Mouse (Mus musculus): ENCODE results near the gene Rpl6. TPM values are rescaled to one million over a fixed set of nuclear protein-coding genes. Genes with fewer than 3 reads are reported as not detected.

Rpl6 gene
- polyA plus RNA-seq, 1 experiment from 2014 or later = 413 TPM

- Histone ChIP-seq H3K27ac (replicated peaks in 1 of 2; ENCODE audit: control insufficient read depth in 1 of 2, insufficient read depth in 1 of 2, low read depth in 2 of 2, low read length in 2 of 2) (no peak overlapping the region), H3K27me3 (ENCODE audit: control insufficient read depth, insufficient read depth, low read length) (no peaks in the 10 kb centered on the region), H3K9me3 (ENCODE audit: control insufficient read depth, low read length) (no peaks in the 10 kb centered on the region), H3K4me1 (ENCODE audit: control insufficient read depth in 2 of 2, insufficient read depth in 2 of 2, low read length in 2 of 2) (no peaks in the 10 kb centered on the region), H3K4me2 (ENCODE audit: low read length) (no peak overlapping the region), H3K36me3 (ENCODE audit: control insufficient read depth, insufficient read depth, low read length) (peaks cover 82% of the 10 kb centered on the region), H3K4me3 (ENCODE audit: control insufficient read depth in 1 of 2, insufficient read depth in 1 of 2, low read depth in 1 of 2, low read length in 2 of 2) (no peak overlapping the region), H3K9ac (ENCODE audit: low read length) (no peak overlapping the region)
- no peak for ATAC-seq (ENCODE audit: insufficient number of reproducible peaks, insufficient read depth, low FRiP score, low read depth)
- 91% methylated on average over 6 of the region's 6 CpGs for WGBS
These were observed 37.4 kb upstream of the Rpl6 start for GRCm38 (mm10) chr5:121166884-121167283.

GRCm38 (mm10) chr5:121169588-121169987, 34.7 kb upstream of the Rpl6 start:
- no peak for ATAC-seq (ENCODE audit: insufficient number of reproducible peaks, insufficient read depth, low FRiP score, low read depth)
- H3K4me3 ChIP-seq (ENCODE audit: control insufficient read depth in 1 of 2, insufficient read depth in 1 of 2, low read depth in 1 of 2, low read length in 2 of 2) = no peak overlapping the region
- 56% methylated on average over 2 of the region's 2 CpGs for WGBS
- no peaks in the 10 kb centered on the region for H3K9me3 ChIP-seq (ENCODE audit: control insufficient read depth, low read length)
- no peak overlapping the region for H3K27ac ChIP-seq (replicated peaks in 1 of 2; ENCODE audit: control insufficient read depth in 1 of 2, insufficient read depth in 1 of 2, low read depth in 2 of 2, low read length in 2 of 2)
- H3K4me1 ChIP-seq (ENCODE audit: control insufficient read depth in 2 of 2, insufficient read depth in 2 of 2, low read length in 2 of 2) = peaks cover 0 to 6% of the 10 kb centered on the region in 2 experiments; a peak in 2 of 4 replicates
- no peak overlapping the region for H3K9ac ChIP-seq (ENCODE audit: low read length)
- peaks cover 59% of the 10 kb centered on the region for H3K36me3 ChIP-seq (ENCODE audit: control insufficient read depth, insufficient read depth, low read length)
- no peak overlapping the region for H3K4me2 ChIP-seq (ENCODE audit: low read length)
- no peaks in the 10 kb centered on the region for H3K27me3 ChIP-seq (ENCODE audit: control insufficient read depth, insufficient read depth, low read length)

GRCm38 (mm10) chr5:121172835-121173234, 31.4 kb upstream of the Rpl6 start:
- Histone ChIP-seq H3K4me1 (ENCODE audit: control insufficient read depth in 2 of 2, insufficient read depth in 2 of 2, low read length in 2 of 2) (peaks cover 2 to 9% of the 10 kb centered on the region in 2 experiments; a peak in 2 of 4 replicates), H3K4me2 (ENCODE audit: low read length) (no peak overlapping the region), H3K9ac (ENCODE audit: low read length) (no peak overlapping the region), H3K4me3 (ENCODE audit: control insufficient read depth in 1 of 2, insufficient read depth in 1 of 2, low read depth in 1 of 2, low read length in 2 of 2) (no peak overlapping the region), H3K27me3 (ENCODE audit: control insufficient read depth, insufficient read depth, low read length) (no peaks in the 10 kb centered on the region), H3K9me3 (ENCODE audit: control insufficient read depth, low read length) (no peaks in the 10 kb centered on the region), H3K27ac (replicated peaks in 1 of 2; ENCODE audit: control insufficient read depth in 1 of 2, insufficient read depth in 1 of 2, low read depth in 2 of 2, low read length in 2 of 2) (no peak overlapping the region), H3K36me3 (ENCODE audit: control insufficient read depth, insufficient read depth, low read length) (peaks cover 31% of the 10 kb centered on the region)
- WGBS = 85% methylated on average over 4 of the region's 4 CpGs
- ATAC-seq (ENCODE audit: insufficient number of reproducible peaks, insufficient read depth, low FRiP score, low read depth) = no peak

DNA sequence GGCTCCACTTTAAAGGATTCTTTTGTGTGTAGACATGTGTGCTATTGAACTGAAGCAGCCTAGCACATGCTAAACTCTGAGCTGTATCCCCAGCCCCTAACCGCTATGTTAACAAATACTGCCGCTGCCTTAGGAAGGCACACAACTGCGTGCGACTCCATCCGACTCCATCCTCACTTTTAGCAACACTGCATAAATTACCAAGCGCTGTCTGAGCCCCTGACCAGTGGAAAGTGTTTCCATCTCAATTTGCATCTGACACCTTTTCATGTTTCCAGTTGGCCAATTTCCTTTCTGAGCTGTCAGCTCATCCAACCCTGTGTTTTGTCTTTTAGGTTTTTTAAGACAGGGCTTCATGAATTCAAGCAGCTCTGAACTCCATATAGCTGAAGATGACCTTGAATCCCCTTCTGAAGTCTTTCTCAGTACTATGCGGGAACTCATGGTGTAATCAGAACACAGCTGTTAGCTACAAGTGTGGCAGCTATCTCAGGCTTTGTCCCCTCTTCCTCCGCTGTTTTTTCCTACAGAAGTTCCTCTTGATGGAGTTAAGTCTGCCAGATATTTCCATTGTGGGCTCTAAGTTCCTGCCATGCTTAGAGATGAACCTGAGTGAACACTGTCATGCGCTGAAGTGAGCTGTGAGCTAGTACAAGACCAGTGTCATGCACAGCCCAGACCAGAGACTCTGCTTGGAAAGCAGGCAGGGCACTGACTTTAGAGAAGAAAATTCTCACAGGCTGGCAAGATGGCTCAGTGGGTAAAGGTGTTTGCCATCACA, 25.0 kb upstream of the Rpl6 start:
- Histone ChIP-seq H3K9ac (ENCODE audit: low read length) (no peak overlapping the region; the same call in 1 of the 2 replicates), H3K36me3 (ENCODE audit: control insufficient read depth, insufficient read depth, low read length) (peaks cover 3% of the 10 kb centered on the region; the same call in 1 of the 2 replicates), H3K9me3 (ENCODE audit: control insufficient read depth, low read length) (no peaks in the 10 kb centered on the region), H3K4me1 (ENCODE audit: control insufficient read depth in 2 of 2, insufficient read depth in 2 of 2, low read length in 2 of 2) (peaks cover 17 to 53% of the 10 kb centered on the region in 2 experiments), H3K27ac (replicated peaks in 1 of 2; ENCODE audit: control insufficient read depth in 1 of 2, insufficient read depth in 1 of 2, low read depth in 2 of 2, low read length in 2 of 2) (peak overlapping the region; percentile 36 to 59), H3K27me3 (ENCODE audit: control insufficient read depth, insufficient read depth, low read length) (no peaks in the 10 kb centered on the region), H3K4me2 (ENCODE audit: low read length) (no peak overlapping the region), H3K4me3 (ENCODE audit: control insufficient read depth in 1 of 2, insufficient read depth in 1 of 2, low read depth in 1 of 2, low read length in 2 of 2) (no peak overlapping the region)
- no peak for ATAC-seq (ENCODE audit: insufficient number of reproducible peaks, insufficient read depth, low FRiP score, low read depth)
- WGBS = 35% methylated on average over 9 of the region's 9 CpGs

DNA sequence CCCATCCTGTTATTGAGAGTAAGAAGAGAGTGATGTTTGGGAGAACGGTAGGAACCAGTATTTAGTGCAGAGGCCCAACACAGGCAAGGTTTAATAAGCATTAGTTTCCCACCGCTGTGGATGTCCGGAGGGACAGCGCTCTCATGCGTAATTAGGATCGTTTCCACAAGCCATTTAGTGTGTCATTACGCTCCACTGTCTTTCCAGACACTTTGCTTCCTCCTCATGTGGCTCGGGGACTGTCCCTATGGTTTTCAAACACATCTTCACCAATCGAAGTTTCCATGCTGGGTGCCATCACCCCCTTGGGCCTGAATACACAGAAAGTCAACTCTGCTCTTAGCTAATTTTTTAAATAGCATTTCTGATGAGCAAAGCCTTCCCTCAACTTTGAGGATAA, 21.0 kb upstream of the Rpl6 start:
- Histone ChIP-seq H3K4me1 (ENCODE audit: control insufficient read depth in 2 of 2, insufficient read depth in 2 of 2, low read length in 2 of 2) (peaks cover 38 to 87% of the 10 kb centered on the region in 2 experiments), H3K4me2 (ENCODE audit: low read length) (no peak overlapping the region), H3K27ac (replicated peaks in 1 of 2; ENCODE audit: control insufficient read depth in 1 of 2, insufficient read depth in 1 of 2, low read depth in 2 of 2, low read length in 2 of 2) (no peak overlapping the region), H3K9me3 (ENCODE audit: control insufficient read depth, low read length) (no peaks in the 10 kb centered on the region), H3K36me3 (ENCODE audit: control insufficient read depth, insufficient read depth, low read length) (no peaks in the 10 kb centered on the region), H3K9ac (ENCODE audit: low read length) (no peak overlapping the region), H3K27me3 (ENCODE audit: control insufficient read depth, insufficient read depth, low read length) (no peaks in the 10 kb centered on the region), H3K4me3 (ENCODE audit: control insufficient read depth in 1 of 2, insufficient read depth in 1 of 2, low read depth in 1 of 2, low read length in 2 of 2) (no peak overlapping the region)
- WGBS = 84% methylated on average over 9 of the region's 9 CpGs
- no peak for ATAC-seq (ENCODE audit: insufficient number of reproducible peaks, insufficient read depth, low FRiP score, low read depth)

GRCm38 (mm10) chr5:121184375-121184774, 19.9 kb upstream of the Rpl6 start:
- WGBS = 13% methylated on average over 2 of the region's 2 CpGs
- H3K4me3 ChIP-seq (ENCODE audit: control insufficient read depth in 1 of 2, insufficient read depth in 1 of 2, low read depth in 1 of 2, low read length in 2 of 2) = no peak overlapping the region

DNA sequence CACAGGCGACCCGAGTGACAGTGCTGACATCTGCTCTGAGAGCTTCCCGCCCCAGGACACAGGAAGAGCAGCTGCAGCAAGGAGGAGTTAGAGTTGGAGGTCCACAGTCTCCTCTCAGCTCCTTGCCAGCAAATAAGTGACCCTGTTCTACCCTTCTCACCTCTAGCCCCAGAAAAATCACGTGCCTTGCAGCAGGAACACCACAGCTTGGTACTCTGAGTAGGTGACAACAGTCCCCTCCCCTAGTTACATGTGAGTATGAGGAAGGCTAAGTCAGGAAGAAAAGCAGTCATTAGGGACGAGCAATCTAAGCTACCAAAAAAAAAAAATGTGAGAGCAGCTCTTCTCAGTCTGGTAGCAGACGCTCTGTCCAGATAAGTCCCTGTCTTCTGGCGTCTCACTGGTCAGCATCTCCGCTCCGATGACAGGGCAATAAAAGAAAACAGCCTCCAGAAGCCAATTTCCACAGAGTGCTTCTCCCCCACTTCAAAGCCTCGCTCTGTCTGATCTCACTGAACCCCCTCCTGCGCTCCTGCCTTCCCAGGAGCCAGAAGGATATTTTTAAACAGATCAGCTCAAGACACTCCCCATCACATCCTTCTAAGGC, 19.2 kb upstream of the Rpl6 start:
- Histone ChIP-seq H3K27me3 (ENCODE audit: control insufficient read depth, insufficient read depth, low read length) (no peaks in the 10 kb centered on the region), H3K4me2 (ENCODE audit: low read length) (peak overlapping the region; percentile 55), H3K36me3 (ENCODE audit: control insufficient read depth, insufficient read depth, low read length) (no peaks in the 10 kb centered on the region), H3K4me3 (ENCODE audit: control insufficient read depth in 1 of 2, insufficient read depth in 1 of 2, low read depth in 1 of 2, low read length in 2 of 2) (peak overlapping the region; percentile 1 to 7; a peak in 2 of 4 replicates), H3K4me1 (ENCODE audit: control insufficient read depth in 2 of 2, insufficient read depth in 2 of 2, low read length in 2 of 2) (peaks cover 39 to 84% of the 10 kb centered on the region in 2 experiments), H3K9ac (ENCODE audit: low read length) (peak overlapping the region; percentile 59), H3K9me3 (ENCODE audit: control insufficient read depth, low read length) (no peaks in the 10 kb centered on the region), H3K27ac (replicated peaks in 1 of 2; ENCODE audit: control insufficient read depth in 1 of 2, insufficient read depth in 1 of 2, low read depth in 2 of 2, low read length in 2 of 2) (peak overlapping the region; percentile 61 to 79)
- WGBS = 4% methylated on average over 11 of the region's 11 CpGs
- ATAC-seq (ENCODE audit: insufficient number of reproducible peaks, insufficient read depth, low FRiP score, low read depth) = peak; percentile 24; the same call in 1 of the 2 replicates

More at GRCm38 (mm10) chr5:121184375-121184774, 19.9 kb upstream of the Rpl6 start:
- Histone ChIP-seq H3K4me2 (ENCODE audit: low read length) (peak overlapping the region; percentile 55), H3K4me1 (ENCODE audit: control insufficient read depth in 2 of 2, insufficient read depth in 2 of 2, low read length in 2 of 2) (peaks cover 45 to 86% of the 10 kb centered on the region in 2 experiments), H3K9ac (ENCODE audit: low read length) (peak overlapping the region; percentile 59; the same call in 1 of the 2 replicates), H3K9me3 (ENCODE audit: control insufficient read depth, low read length) (no peaks in the 10 kb centered on the region), H3K36me3 (ENCODE audit: control insufficient read depth, insufficient read depth, low read length) (no peaks in the 10 kb centered on the region), H3K27ac (replicated peaks in 1 of 2; ENCODE audit: control insufficient read depth in 1 of 2, insufficient read depth in 1 of 2, low read depth in 2 of 2, low read length in 2 of 2) (peak overlapping the region; percentile 61 to 79), H3K27me3 (ENCODE audit: control insufficient read depth, insufficient read depth, low read length) (no peaks in the 10 kb centered on the region)
- no peak for ATAC-seq (ENCODE audit: insufficient number of reproducible peaks, insufficient read depth, low FRiP score, low read depth)
